Mouse (Mus musculus): ENCODE data around the gene Nbea.

- no peak for TF ChIP-seq CTCF (IDR thresholded peaks at IDR 0.05; ENCODE audit: low read depth, low read length)
- no peak for TF ChIP-seq POLR2AphosphoS5 (IDR thresholded peaks at IDR 0.05; ENCODE audit: insufficient replicate concordance, low read depth, low read length)
- TF ChIP-seq GATA1 (IDR thresholded peaks at IDR 0.05; ENCODE audit: borderline replicate concordance, low read length): no peak
- TF ChIP-seq TAL1 (conservative IDR thresholded peaks at IDR 0.05; ENCODE audit: low read depth, low read length): no peak
- TF ChIP-seq GATA2 (IDR thresholded peaks at IDR 0.05; ENCODE audit: borderline replicate concordance, low read depth, low read length): no peak
Measured at GRCm38 (mm10) chr3:56066360-56067040, 117.0 kb downstream of the Nbea start.
